Mouse (Mus musculus): ENCODE results near the gene Myo16.

The Myo16 gene

GRCm38 (mm10) chr8:10629862-10630261, 476.2 kb downstream of the Myo16 start:
- DNase-seq (ENCODE audit: low spot score), result no peak

GRCm38 (mm10) chr8:10631006-10631405, 477.3 kb downstream of the Myo16 start:
- no peak for DNase-seq (ENCODE audit: low spot score)

- DNase-seq (ENCODE audit: low spot score), result no peak
These were observed 478.9 kb downstream of the Myo16 start for GRCm38 (mm10) chr8:10632603-10633002.

GRCm38 (mm10) chr8:10633360-10634140, 479.8 kb downstream of the Myo16 start:
- no peak for DNase-seq (ENCODE audit: low spot score)

GRCm38 (mm10) chr8:10634421-10634820, 480.7 kb downstream of the Myo16 start:
- DNase-seq (ENCODE audit: low spot score), result peak; percentile 64

GRCm38 (mm10) chr8:10638871-10639270, 485.2 kb downstream of the Myo16 start:
- no peak for DNase-seq (ENCODE audit: low spot score)

GRCm38 (mm10) chr8:10640176-10640810, 486.6 kb downstream of the Myo16 start:
- DNase-seq (ENCODE audit: low spot score), result peak; percentile 30

GRCm38 (mm10) chr8:10640859-10641258, 487.1 kb downstream of the Myo16 start:
- DNase-seq (ENCODE audit: low spot score), result no peak

GRCm38 (mm10) chr8:10641343-10641742, 487.6 kb downstream of the Myo16 start:
- no peak for DNase-seq (ENCODE audit: low spot score)

GRCm38 (mm10) chr8:10643244-10643643, 489.5 kb downstream of the Myo16 start:
- no peak for DNase-seq (ENCODE audit: low spot score)

GRCm38 (mm10) chr8:10644481-10644880, 490.8 kb downstream of the Myo16 start:
- peak; percentile 87 for DNase-seq (ENCODE audit: low spot score)

- DNase-seq (ENCODE audit: low spot score), result no peak
These were observed 492.0 kb downstream of the Myo16 start for GRCm38 (mm10) chr8:10645740-10646139.

- peak; percentile 55 for DNase-seq (ENCODE audit: low spot score)
These were observed 492.8 kb downstream of the Myo16 start for GRCm38 (mm10) chr8:10646485-10646884.

GRCm38 (mm10) chr8:10651546-10652315, 498.0 kb downstream of the Myo16 start:
- no peak for DNase-seq (ENCODE audit: low spot score)

GRCm38 (mm10) chr8:10653282-10653681, 499.6 kb downstream of the Myo16 start:
- DNase-seq (ENCODE audit: low spot score), result no peak

- DNase-seq (ENCODE audit: low spot score), result no peak
These were observed 501.3 kb downstream of the Myo16 start for GRCm38 (mm10) chr8:10654922-10655518.

GRCm38 (mm10) chr8:10663770-10664470, 510.2 kb downstream of the Myo16 start:
- DNase-seq (ENCODE audit: low spot score), result no peak

- DNase-seq (ENCODE audit: low spot score), result peak; percentile 26
These were observed 511.3 kb downstream of the Myo16 start for GRCm38 (mm10) chr8:10664861-10665543.

- DNase-seq (ENCODE audit: low spot score), result peak; percentile 79
These were observed 512.1 kb downstream of the Myo16 start for GRCm38 (mm10) chr8:10665821-10666283.

- no peak for DNase-seq (ENCODE audit: low spot score)
These were observed 518.3 kb downstream of the Myo16 start for GRCm38 (mm10) chr8:10671862-10672548.

Measured in MN1 (cell line).